Mouse (Mus musculus): ENCODE results near the gene Krtap17-1. TPM values are rescaled to one million over a fixed set of nuclear protein-coding genes. Genes with fewer than 3 reads are reported as not detected.
A peak's percentile ranks its signal among the peaks of the same experiment; 100 is the strongest.

The Krtap17-1 gene
- total RNA-seq, 1 experiment from 2014 or later: not detected

- peak; percentile 8 for DNase-seq
Measured at GRCm38 (mm10) chr11:99964213-99964612, 29.6 kb downstream of the Krtap17-1 start.

DNA sequence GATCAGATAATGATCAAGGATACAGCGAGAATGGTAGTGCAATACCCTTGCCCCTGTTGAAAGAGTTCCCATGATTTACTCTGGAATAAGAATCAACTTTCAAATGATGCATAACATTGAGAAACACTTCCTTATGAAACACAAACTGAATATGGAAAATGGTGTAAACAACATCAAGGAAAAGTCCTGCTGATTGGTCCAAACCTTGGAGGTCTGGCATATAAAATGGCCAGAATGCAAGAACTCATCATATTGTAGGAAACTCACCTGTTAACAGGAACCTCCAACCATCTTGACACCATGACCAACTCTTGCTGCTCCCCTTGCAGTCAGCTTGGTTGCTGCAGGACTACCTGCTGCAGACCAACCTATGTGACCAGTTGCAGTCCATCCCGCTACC is 45.6 kb downstream of the Krtap17-1 start, which contains the start of gene Krtap9-5:
Gene Krtap9-5 (plus strand): TSS at position 301 of the 400 bp plus-strand sequence.
- no peak for DNase-seq

Other genes with a start within 250 kb of the Krtap17-1 start
- not detected in 2 replicates for gene Gm11595, start 221.1 kb downstream of the Krtap17-1 start, total RNA-seq (2021)
- not detected in 2 replicates for gene Krtap4-8, start 213.3 kb downstream of the Krtap17-1 start, total RNA-seq (2021)
- gene Krtap4-9, start 208.8 kb downstream of the Krtap17-1 start, total RNA-seq (2021): not detected in 2 replicates
- gene Gm11596, start 200.5 kb downstream of the Krtap17-1 start, total RNA-seq (2021): not detected in 2 replicates
- not detected in 2 replicates for gene Gm11569, start 195.1 kb downstream of the Krtap17-1 start, total RNA-seq (2021)
- gene Gm11554, start 189.5 kb downstream of the Krtap17-1 start, total RNA-seq (2021): not detected in 2 replicates
- not detected in 2 replicates for gene Krtap4-13, start 184.1 kb downstream of the Krtap17-1 start, total RNA-seq (2021)
- not detected in 2 replicates for gene Gm11564, start 178.3 kb downstream of the Krtap17-1 start, total RNA-seq (2021)
- gene 2300003K06Rik, start 155.9 kb downstream of the Krtap17-1 start, total RNA-seq (2021): not detected in 2 replicates
- gene Krtap4-16, start 142.4 kb downstream of the Krtap17-1 start, total RNA-seq (2021): not detected in 2 replicates
- not detected in 2 replicates for gene Gm11568, start 136.1 kb downstream of the Krtap17-1 start, total RNA-seq (2021)
- gene Gm11559, start 129.5 kb downstream of the Krtap17-1 start, total RNA-seq (2021): not detected in 2 replicates
- gene Krtap9-1, start 120.6 kb downstream of the Krtap17-1 start, total RNA-seq (2021): not detected in 2 replicates
- not detected in 2 replicates for gene Gm11567, start 114.8 kb downstream of the Krtap17-1 start, total RNA-seq (2021)
- not detected in 2 replicates for gene Krtap31-1, start 86.1 kb downstream of the Krtap17-1 start, total RNA-seq (2021)
- not detected in 2 replicates for gene Gm11565, start 79.2 kb downstream of the Krtap17-1 start, total RNA-seq (2021)
- not detected in 2 replicates for gene Krtap31-2, start 57.7 kb downstream of the Krtap17-1 start, total RNA-seq (2021)
- gene Krtap9-5, start 45.5 kb downstream of the Krtap17-1 start, total RNA-seq (2021): not detected in 2 replicates
- gene Krtap29-1, start 14.9 kb downstream of the Krtap17-1 start, total RNA-seq (2021): not detected in 2 replicates
- gene Krtap16-1, start 7.4 kb downstream of the Krtap17-1 start, total RNA-seq (2021): not detected in 2 replicates
- gene Krt33a, start 22.2 kb upstream of the Krtap17-1 start, total RNA-seq (2021): not detected in 2 replicates
- gene Krt33b, start 35.9 kb upstream of the Krtap17-1 start, total RNA-seq (2021): not detected in 2 replicates
- not detected in 2 replicates for gene Krt34, start 47.6 kb upstream of the Krtap17-1 start, total RNA-seq (2021)
- not detected in 2 replicates for gene Krt31, start 56.6 kb upstream of the Krtap17-1 start, total RNA-seq (2021)
- gene Krt32, start 94.2 kb upstream of the Krtap17-1 start, total RNA-seq (2021): not detected in 2 replicates
- gene Krt35, start 102.2 kb upstream of the Krtap17-1 start, total RNA-seq (2021): not detected in 2 replicates
- gene Krt36, start 111.6 kb upstream of the Krtap17-1 start, total RNA-seq (2021): 0.19 TPM in 1 of 2 replicates, not detected in the other
- not detected in 2 replicates for gene Krt13, start 127.6 kb upstream of the Krtap17-1 start, total RNA-seq (2021)
- not detected in 2 replicates for gene Krt15, start 141.9 kb upstream of the Krtap17-1 start, total RNA-seq (2021)
- 6.4 and 6.6 TPM in 2 replicates for gene Krt19, start 154.7 kb upstream of the Krtap17-1 start, total RNA-seq (2021)
- not detected in 2 replicates for gene Krt9, start 199.3 kb upstream of the Krtap17-1 start, total RNA-seq (2021)
- gene Krt14, start 213.6 kb upstream of the Krtap17-1 start, total RNA-seq (2021): 0.38 and 0.41 TPM in 2 replicates